Mouse (Mus musculus) brain, embryonic 14.5 days (tissue): ENCODE data around the gene Dusp6.

ENCODE experiments used
- CTCF ChIP-seq: fragments of 200-500 bp; IDR thresholded peaks from 2 replicates; pipeline ENCODE4 v1.5.1; 2012; ENCODE audit warnings: inconsistent platforms, mild to moderate bottlenecking, moderate library complexity, borderline replicate concordance; ENCODE audit not compliant: insufficient read depth, insufficient read length; ENCODE audit errors: extremely low read depth
- POLR2A ChIP-seq: fragments of 200-500 bp; IDR thresholded peaks from 2 replicates; pipeline ENCODE4 v1.6.1; 2012; ENCODE audit warnings: mild to moderate bottlenecking, inconsistent platforms, borderline replicate concordance; ENCODE audit not compliant: poor library complexity, insufficient read depth, insufficient read length, severe bottlenecking; ENCODE audit errors: extremely low read depth

DNA sequence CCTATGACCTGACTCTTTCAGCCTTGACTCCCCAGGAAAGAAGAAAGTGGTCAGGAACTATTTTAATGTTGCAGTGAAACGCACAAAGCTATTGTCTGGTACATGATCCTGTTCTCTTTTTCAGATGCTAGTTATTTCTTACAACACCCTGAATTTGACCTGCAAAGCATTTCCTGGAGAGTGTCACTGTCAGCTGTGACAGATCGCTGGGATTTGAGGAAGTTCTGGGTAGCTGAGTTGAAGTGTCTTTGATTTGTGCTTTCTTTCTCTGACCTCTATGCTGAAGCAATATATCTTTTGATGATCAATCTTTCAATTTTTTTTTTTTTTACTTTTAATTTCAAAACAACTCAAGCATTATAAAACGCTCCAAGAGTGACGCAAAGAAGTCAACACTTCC is 39.0 kb downstream of the Dusp6 start:
- TF ChIP-seq POLR2A (no peak), CTCF (no peak)
